Mouse (Mus musculus) R1 (cell line): ENCODE data around the gene Itga7.

ENCODE experiments used
- DNase-seq: peaks from one replicate; pipeline ENCODE4 v3.0.0-alpha.2; 2018; ENCODE audit warnings: low read depth, low spot score

Gene Itga7

DNA sequence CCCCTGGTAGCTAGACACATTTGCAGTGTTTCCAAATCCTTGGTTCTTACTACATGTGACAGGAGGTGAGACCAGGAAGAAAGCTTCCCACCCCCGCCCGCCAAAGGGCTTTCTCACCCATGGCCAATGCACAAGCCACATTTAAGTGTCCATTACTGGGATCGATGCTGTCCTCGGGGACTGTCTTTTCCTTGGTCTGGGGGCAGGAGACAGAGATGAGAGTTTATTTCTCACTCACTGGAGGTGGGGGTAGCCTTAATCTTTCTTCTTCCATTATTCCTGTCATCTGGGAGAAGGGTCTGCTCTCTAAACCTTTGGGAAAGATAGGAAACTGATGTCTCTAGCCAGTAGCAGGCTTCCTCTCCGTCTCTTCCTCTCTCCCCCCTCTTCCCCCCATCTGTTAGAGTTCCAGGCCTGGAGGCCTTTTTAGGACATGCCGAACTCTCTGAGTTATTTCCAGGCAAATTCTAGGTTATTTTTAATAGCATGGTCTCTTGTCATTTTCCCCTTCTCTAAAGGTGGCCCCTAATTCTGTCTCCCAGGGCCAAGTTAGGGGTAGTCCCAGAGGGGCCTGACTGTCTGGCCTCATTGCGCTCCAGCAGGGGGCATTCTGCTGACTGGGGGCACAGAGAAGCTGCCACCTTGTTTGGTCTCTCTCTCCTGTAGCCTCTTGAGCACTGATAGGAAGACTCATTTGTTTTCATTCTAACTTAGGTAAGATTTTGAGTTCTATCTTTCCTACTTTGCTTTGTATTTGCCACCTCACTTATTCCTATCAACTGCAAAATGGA, 1.6 kb downstream of the Itga7 start:
- no peak for DNase-seq

- DNase-seq: no peak
Measured at GRCm38 (mm10) chr10:128935826-128936440, 2.3 kb downstream of the Itga7 start.

- no peak for DNase-seq
Measured at GRCm38 (mm10) chr10:128937756-128938390, 4.3 kb downstream of the Itga7 start.

DNA sequence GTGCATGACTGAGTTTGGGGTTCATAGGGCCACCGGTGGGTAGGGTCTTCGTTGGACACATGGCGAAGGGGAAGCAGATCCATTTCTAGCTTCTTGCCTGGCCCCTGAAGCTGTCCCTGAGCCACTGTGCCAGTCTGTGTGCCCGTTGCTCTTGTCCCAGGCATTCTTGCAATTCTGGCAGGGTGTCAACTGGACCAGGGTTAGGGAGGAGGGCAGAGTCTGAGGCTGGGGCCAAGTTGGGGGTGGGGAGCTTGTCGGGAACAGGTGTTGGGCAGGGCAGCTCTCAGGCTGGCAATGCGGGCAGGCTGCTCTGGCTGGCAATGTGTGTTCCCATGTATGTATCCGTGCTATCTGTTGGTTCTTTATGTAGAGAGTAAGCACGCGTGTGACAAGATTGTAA, 4.8 kb downstream of the Itga7 start:
- DNase-seq: no peak

GRCm38 (mm10) chr10:128938974-128939373, 5.4 kb downstream of the Itga7 start:
- no peak for DNase-seq

GRCm38 (mm10) chr10:128940475-128941061, 7.0 kb downstream of the Itga7 start:
- no peak for DNase-seq

DNA sequence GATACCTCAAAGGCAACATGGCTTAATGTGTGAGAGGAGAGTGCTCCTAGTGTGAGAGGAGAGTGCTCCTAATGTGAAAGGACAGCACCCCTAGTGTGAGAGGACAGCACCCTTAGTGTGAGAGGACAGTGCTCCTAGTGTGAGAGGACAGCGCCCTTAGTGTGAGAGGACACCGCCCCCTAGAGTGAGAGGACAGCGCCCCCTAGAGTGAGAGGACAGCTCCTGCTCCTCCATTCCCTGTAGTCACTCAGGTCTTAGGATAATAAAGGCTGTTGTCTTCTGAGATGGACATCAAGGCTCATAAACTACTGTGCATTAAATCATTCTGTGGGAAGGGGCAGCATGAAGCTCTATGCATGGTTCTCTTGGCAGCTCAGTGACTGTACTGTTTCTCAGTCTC, 12.1 kb downstream of the Itga7 start:
- DNase-seq: peak; percentile 51

DNA sequence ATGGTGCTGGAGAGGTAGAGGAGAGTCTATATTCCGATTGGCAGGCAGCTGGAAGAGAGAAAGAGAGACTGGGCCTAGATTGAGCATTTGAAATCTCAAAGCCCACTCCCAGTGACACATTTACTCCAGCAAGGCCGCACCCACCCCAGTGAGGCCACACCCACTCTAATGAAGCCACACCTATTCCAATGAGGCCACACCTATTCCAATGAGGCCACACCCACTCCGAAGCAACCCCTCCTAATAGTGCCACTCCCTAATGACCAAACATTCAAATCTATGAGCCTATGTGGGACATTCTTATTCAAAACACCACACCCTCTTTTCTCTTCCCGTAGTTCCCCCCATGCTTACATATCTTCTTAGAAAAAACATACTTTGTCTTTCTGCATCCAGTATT, 13.9 kb downstream of the Itga7 start:
- peak; percentile 75 for DNase-seq

DNA sequence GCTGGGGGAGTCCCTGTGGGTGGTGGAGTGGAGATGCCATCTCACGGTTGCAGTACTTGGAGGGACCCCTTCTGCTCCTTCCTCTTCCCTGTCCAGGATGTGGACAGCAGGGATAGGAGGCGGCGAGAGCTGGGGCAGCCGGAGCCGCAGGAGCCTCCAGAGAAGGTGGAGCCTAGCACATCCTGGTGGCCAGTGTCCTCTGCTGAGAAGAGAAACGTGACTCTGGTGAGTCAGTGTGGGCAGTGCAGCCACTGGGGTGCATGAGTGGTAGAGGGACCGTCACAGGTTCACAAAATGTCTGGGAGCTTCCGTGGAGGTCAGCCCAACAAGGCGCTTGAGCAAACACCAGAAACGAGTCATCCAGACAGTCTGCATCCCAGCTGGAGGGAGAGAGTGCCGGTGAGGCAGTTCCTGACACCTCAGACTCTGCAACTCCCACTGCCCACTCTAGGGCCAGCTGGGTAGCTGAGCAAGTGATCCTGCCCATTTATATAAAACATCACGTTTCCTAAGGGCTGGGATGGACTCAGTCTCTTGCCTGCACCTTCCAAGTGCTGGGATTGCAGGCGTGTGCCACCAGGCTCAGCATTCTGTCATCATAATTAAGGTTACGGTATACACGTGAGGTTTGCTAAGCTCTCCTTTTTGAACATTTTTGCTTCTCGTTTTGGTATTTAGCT, 16.7 kb downstream of the Itga7 start:
- no peak for DNase-seq

- DNase-seq: no peak
Measured at GRCm38 (mm10) chr10:128958340-128958739, 24.7 kb downstream of the Itga7 start.

DNA sequence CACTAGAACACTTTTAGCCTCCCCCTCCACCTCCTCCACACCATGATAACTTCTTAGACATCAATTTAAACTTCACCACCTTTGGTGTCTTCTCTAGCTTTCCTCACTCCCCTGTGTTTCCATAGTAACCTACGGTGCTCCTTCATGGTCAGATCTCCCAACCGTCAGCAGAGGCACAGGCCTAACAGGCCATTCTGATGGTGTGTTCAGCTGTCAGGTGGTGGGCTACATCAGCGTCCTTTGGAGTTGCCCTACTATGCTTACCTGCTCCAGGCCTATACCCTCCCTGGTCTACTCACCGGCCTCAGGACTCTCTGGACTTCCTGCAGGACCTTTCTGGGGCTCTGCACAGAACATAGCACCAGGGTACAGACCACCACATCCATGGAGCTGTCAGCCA, 26.5 kb downstream of the Itga7 start:
- DNase-seq: no peak

GRCm38 (mm10) chr10:128960590-128961584, 27.3 kb downstream of the Itga7 start, which contains the start of gene Mettl7b:
TSS of gene Mettl7b (minus strand) at chr10:128960988.
- no peak for DNase-seq

GRCm38 (mm10) chr10:128964961-128965360, 31.3 kb downstream of the Itga7 start:
- DNase-seq: no peak

DNA sequence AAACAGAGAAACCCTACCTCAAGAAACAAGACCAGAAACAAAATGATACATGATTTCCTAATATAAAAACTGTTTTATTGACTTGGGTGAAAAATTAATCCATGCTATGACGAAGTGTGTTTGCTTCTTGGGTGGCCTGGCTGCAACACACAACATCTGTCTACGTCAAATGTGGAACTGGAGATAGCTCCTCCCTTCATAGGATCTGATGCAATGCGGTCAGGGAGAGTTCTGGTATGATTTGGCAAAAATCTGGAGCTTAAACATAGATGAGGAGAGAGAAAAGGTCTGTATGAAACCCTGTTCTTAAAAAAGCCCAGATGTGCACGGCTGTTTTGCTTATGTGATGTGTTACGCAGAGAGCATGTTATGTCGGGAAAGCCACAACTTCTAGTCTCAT, 32.3 kb downstream of the Itga7 start:
- DNase-seq: no peak

GRCm38 (mm10) chr10:128968341-128968749, 34.7 kb downstream of the Itga7 start:
- DNase-seq: no peak

GRCm38 (mm10) chr10:128970740-128971250, 37.2 kb downstream of the Itga7 start:
- DNase-seq: no peak

DNA sequence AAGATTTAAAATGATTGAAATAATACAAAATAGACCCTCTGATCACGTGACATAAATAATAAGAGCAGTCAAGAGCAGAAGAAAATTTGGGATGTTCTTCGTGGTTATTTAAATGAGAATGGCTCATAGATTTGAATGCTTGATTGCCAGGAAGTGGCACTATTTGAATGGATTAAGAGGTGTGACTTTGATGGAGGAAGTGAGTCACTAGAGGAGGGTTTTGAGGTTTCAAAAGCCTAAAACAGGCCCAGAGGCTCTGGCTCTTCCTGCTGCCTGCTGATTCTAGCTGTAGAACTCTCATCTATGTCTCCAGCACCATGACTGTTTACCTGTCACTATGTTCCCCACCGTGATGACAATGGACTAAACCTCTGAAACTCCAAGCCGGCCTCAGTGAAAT, 39.2 kb downstream of the Itga7 start:
- no peak for DNase-seq

DNA sequence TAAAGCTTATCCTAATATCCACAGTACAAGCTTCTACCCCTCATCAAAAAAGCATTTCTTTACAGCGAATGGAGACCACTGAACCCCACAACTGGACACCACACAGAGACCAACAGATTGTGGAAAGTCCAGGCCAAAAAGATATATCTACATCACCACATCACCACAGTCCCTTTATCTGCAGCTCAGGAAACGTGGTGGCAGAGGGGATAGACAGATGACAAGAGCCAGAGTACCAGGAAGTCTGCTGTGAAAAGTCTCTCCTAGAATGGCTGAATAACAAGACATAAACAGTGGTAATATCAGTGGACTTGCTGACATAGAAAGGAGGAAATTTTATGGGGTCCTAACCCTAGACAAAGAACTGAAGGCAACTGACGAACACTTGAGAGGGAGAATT, 42.8 kb downstream of the Itga7 start:
- DNase-seq: no peak

- peak; percentile 63 for DNase-seq
Measured at GRCm38 (mm10) chr10:128977522-128978114, 44.0 kb downstream of the Itga7 start.
